Mouse (Mus musculus): ENCODE measurements around the gene Supt6. TPM values are rescaled to one million over a fixed set of nuclear protein-coding genes. Genes with fewer than 3 reads are reported as not detected.
A peak's percentile ranks its signal among the peaks of the same experiment; 100 is the strongest.

Supt6 gene
- total and polyA plus RNA-seq, 3 experiments = 30.4 to 99.9 (median 65.5) TPM

- Histone ChIP-seq H3K79me2 (replicated peaks; ENCODE audit: control insufficient read depth, extremely low read depth, insufficient read depth, poor library complexity, severe bottlenecking) (peaks cover 38% of the 10 kb centered on the region), H3K4me2 (ENCODE audit: insufficient read depth, low read depth, poor library complexity, severe bottlenecking) (peak overlapping the region; percentile 59), H3K4me3 (replicated peaks in 1 of 3; ENCODE audit: low read depth in 2 of 3, low read length in 2 of 3, poor library complexity in 1 of 3) (peak overlapping the region; percentile 53 to 72 (median 65)), H3K27ac (ENCODE audit: insufficient read depth, low read depth) (peak overlapping the region; percentile 94), H3K4me1 (ENCODE audit: control insufficient read depth in 1 of 2, insufficient read depth in 2 of 2) (peaks cover 13 to 59% of the 10 kb centered on the region in 2 experiments), H3K9me3 (replicated peaks; ENCODE audit: low read length) (no peaks in the 10 kb centered on the region), H3K9ac (ENCODE audit: insufficient read depth, low read depth) (peak overlapping the region; percentile 61), H3K36me3 (replicated peaks in 1 of 2; ENCODE audit: control insufficient read depth in 1 of 2, insufficient read depth in 1 of 2, low read length in 1 of 2) (peaks cover 26 to 40% of the 10 kb centered on the region in 2 experiments), H3K27me3 (replicated peaks) (no peaks in the 10 kb centered on the region)
- peak; percentile 86 for DNase-seq (ENCODE audit: extremely low read depth)
- dilution Hi-C loops (cut with MboI; ENCODE audit: extremely low pct_ligation_motif_present, extremely low pct_unique_long_range_greater_than_20kb, low sequenced_read_pairs) = no loop called here
- TF ChIP-seq SIN3A (IDR thresholded peaks at IDR 0.05; ENCODE audit: low read length) (no peak; the same call in 1 of the 2 replicates), HCFC1 (IDR thresholded peaks at IDR 0.05; ENCODE audit: low read depth, low read length) (no peak), MYC (IDR thresholded peaks at IDR 0.05; ENCODE audit: low read depth, low read length) (peak; percentile 83; the same call in 1 of the 2 replicates), BHLHE40 (IDR thresholded peaks at IDR 0.05; ENCODE audit: low read depth, low read length) (peak; percentile 98), PAX5 (IDR thresholded peaks at IDR 0.05; ENCODE audit: low read length) (no peak), RAD21 (IDR thresholded peaks at IDR 0.05; ENCODE audit: low read depth, low read length) (no peak), IRF4 (IDR thresholded peaks at IDR 0.05; ENCODE audit: low read depth, low read length) (no peak), JUND (conservative IDR thresholded peaks at IDR 0.05; ENCODE audit: low read depth, low read length) (no peak), POLR2A (IDR thresholded peaks at IDR 0.05; ENCODE audit: low read depth, low read length) (peak; percentile 69), E2F4 (IDR thresholded peaks at IDR 0.05; ENCODE audit: insufficient replicate concordance, low read depth, low read length) (no peak), MEF2A (IDR thresholded peaks at IDR 0.05; ENCODE audit: borderline replicate concordance, low read depth, low read length) (peak; percentile 64), ZC3H11A (IDR thresholded peaks at IDR 0.05; ENCODE audit: low read depth, low read length) (no peak), MAZ (IDR thresholded peaks at IDR 0.05; ENCODE audit: low read depth, low read length) (no peak), MAFK (IDR thresholded peaks at IDR 0.05; ENCODE audit: insufficient replicate concordance, low read length) (no peak), CHD2 (IDR thresholded peaks at IDR 0.05; ENCODE audit: low read length) (peak; percentile 85), CHD1 (IDR thresholded peaks at IDR 0.05; ENCODE audit: low read depth, low read length) (no peak), NELFE (IDR thresholded peaks at IDR 0.05; ENCODE audit: low read depth, low read length) (no peak), ZMIZ1 (IDR thresholded peaks at IDR 0.05; ENCODE audit: low read depth, low read length) (no peak; the same call in 1 of the 2 replicates), TCF12 (IDR thresholded peaks at IDR 0.05; ENCODE audit: low read depth, low read length) (0 out of 2 replicates have a peak, but pooled peaks have one; percentile 1), USF1 (IDR thresholded peaks at IDR 0.05; ENCODE audit: low read depth, low read length) (no peak), ZNF384 (IDR thresholded peaks at IDR 0.05; ENCODE audit: low read depth, low read length) (no peak), RCOR1 (conservative IDR thresholded peaks at IDR 0.05; ENCODE audit: low read depth, low read length) (peak; percentile 83), GABPA (IDR thresholded peaks at IDR 0.05; ENCODE audit: insufficient replicate concordance, low read depth, low read length) (no peak), UBTF (IDR thresholded peaks at IDR 0.05; ENCODE audit: low read depth, low read length) (no peak), SMC3 (IDR thresholded peaks at IDR 0.05; ENCODE audit: low read depth, low read length) (no peak), ETS1 (conservative IDR thresholded peaks at IDR 0.05; ENCODE audit: low read depth, low read length) (0 out of 2 replicates have a peak, but pooled peaks have one; percentile 15), POLR2AphosphoS2 (IDR thresholded peaks at IDR 0.05; ENCODE audit: low read depth, low read length) (no peak; the same call in 1 of the 2 replicates), USF2 (conservative IDR thresholded peaks at IDR 0.05; ENCODE audit: low read depth, low read length) (no peak; the same call in none of the 2 replicates), MAX (IDR thresholded peaks at IDR 0.05; ENCODE audit: low read length) (peak; percentile 90), NRF1 (IDR thresholded peaks at IDR 0.05; ENCODE audit: low read depth, low read length) (peak; percentile 71), EP300 (IDR thresholded peaks at IDR 0.05; ENCODE audit: low read length) (no peak), ELF1 (IDR thresholded peaks at IDR 0.05; ENCODE audit: low read depth, low read length) (no peak), JUN (IDR thresholded peaks at IDR 0.05; ENCODE audit: insufficient read depth, low read depth, low read length) (no peak), ZKSCAN1 (IDR thresholded peaks at IDR 0.05; ENCODE audit: borderline replicate concordance, low read depth, low read length) (no peak; the same call in 1 of the 2 replicates), MXI1 (IDR thresholded peaks at IDR 0.05; ENCODE audit: low read depth, low read length) (peak; percentile 95), CTCF (conservative IDR thresholded peaks at IDR 0.05 in 1 of 2, IDR thresholded peaks at IDR 0.05 in 1 of 2; ENCODE audit: low read depth in 2 of 2, low read length in 2 of 2) (0 out of 4 replicates have a peak, but pooled peaks of 1 of the 2 experiments have one; percentile 10), KAT2A (IDR thresholded peaks at IDR 0.05; ENCODE audit: insufficient replicate concordance, low read length) (0 out of 2 replicates have a peak, but pooled peaks have one; percentile 17), TBP (conservative IDR thresholded peaks at IDR 0.05; ENCODE audit: low read depth, low read length) (no peak; the same call in 1 of the 2 replicates)
- in situ Hi-C loops (cut with MboI; ENCODE audit: low pct_ligation_motif_present, low pct_unique_long_range_greater_than_20kb, low sequenced_read_pairs) = loop anchor here (5.0 to 10.0 kb wide), 3 partner anchors 122 to 352 kb away; no protein-coding TSS in a partner anchor
These were observed 66.8 kb downstream of the Supt6 start for GRCm38 (mm10) chr11:78178859-78179437.

Measured in CH12.LX (cell line).